Mouse (Mus musculus) neural tube, embryonic 12.5 days (tissue): ENCODE measurements around the gene Map3k20. TPM values are rescaled to one million over a fixed set of nuclear protein-coding genes. Genes with fewer than 3 reads are reported as not detected.

Experiments
- ATAC-seq: fragments of 200-750 bp; cut with Nextera tagmentation; 2 replicates; pipeline ENCODE4 v1.8.0; 2017; ENCODE audit warnings: low read depth, mild to moderate bottlenecking, moderate TSS enrichment, moderate library complexity; ENCODE audit not compliant: low FRiP score
- H3K27ac ChIP-seq: fragments of 300-500 bp; sonication (generic); 2 replicates; pipeline ENCODE4 v1.5.1; 2016
- H3K27me3 ChIP-seq: fragments of 300-500 bp; sonication (generic); replicated peaks from 2 replicates; pipeline ENCODE4 v1.6.1; 2016; ENCODE audit warnings: mild to moderate bottlenecking
- H3K36me3 ChIP-seq: fragments of 300-500 bp; sonication (generic); 2 replicates; pipeline ENCODE4 v1.6.1; 2016; ENCODE audit warnings: mild to moderate bottlenecking
- H3K4me1 ChIP-seq: fragments of 300-500 bp; sonication (generic); 2 replicates; pipeline ENCODE4 v1.6.1; 2016
- H3K4me2 ChIP-seq: fragments of 300-500 bp; sonication (generic); replicated peaks from 2 replicates; pipeline ENCODE4 v1.6.1; 2016; ENCODE audit warnings: mild to moderate bottlenecking
- H3K4me3 ChIP-seq: fragments of 300-500 bp; sonication (generic); 2 replicates; pipeline ENCODE4 v1.5.1; 2016
- H3K9ac ChIP-seq: fragments of 300-500 bp; sonication (generic); 2 replicates; pipeline ENCODE4 v1.6.1; 2016; ENCODE audit warnings: mild to moderate bottlenecking
- H3K9me3 ChIP-seq: fragments of 300-500 bp; sonication (generic); 2 replicates; pipeline ENCODE4 v1.6.1; 2016; ENCODE audit warnings: mild to moderate bottlenecking
- WGBS: fragments of 180-500 bp; shearing (Covaris S2); methylation state at CpG from one replicate; pipeline ENCODE4 v1.1.7; 2016; 5-methylcytosine and 5-hydroxymethylcytosine counted together
- polyA plus RNA-seq: library from polyadenylated mRNA; unstranded; fragments of >200 nt; fragmentation: Nextera tagmentation; extraction: Ambion mirVana; gene quantifications from 2 replicates; pipeline ENCODE4 v1.2.1, GENCODE M21; 2016

Map3k20 gene
- polyA plus RNA-seq, 1 experiment from 2014 or later = 6.8 TPM

GRCm38 (mm10) chr2:72479818-72480217 lies 194.4 kb downstream of the Map3k20 start:
- H3K9ac ChIP-seq = no peak overlapping the region

GRCm38 (mm10) chr2:72491650-72492049 lies 206.2 kb downstream of the Map3k20 start:
- Histone ChIP-seq H3K27ac (no peak overlapping the region), H3K36me3 (peaks cover 7% of the 10 kb centered on the region; the same call in 1 of the 2 replicates), H3K9me3 (no peaks in the 10 kb centered on the region), H3K27me3 (no peaks in the 10 kb centered on the region), H3K4me3 (no peak overlapping the region), H3K4me2 (no peak overlapping the region), H3K9ac (no peak overlapping the region), H3K4me1 (no peaks in the 10 kb centered on the region)
- ATAC-seq = no peak
- 50% methylated on average over 7 of the region's 7 CpGs for WGBS

More at GRCm38 (mm10) chr2:72479818-72480217, 194.4 kb downstream of the Map3k20 start:
- ATAC-seq = no peak
- Histone ChIP-seq H3K9me3 (no peaks in the 10 kb centered on the region), H3K4me3 (no peak overlapping the region), H3K4me2 (no peak overlapping the region), H3K27ac (no peak overlapping the region), H3K4me1 (peaks cover 28% of the 10 kb centered on the region), H3K36me3 (peaks cover 36% of the 10 kb centered on the region), H3K27me3 (no peaks in the 10 kb centered on the region)
- 88% methylated on average over 9 of the region's 9 CpGs for WGBS

Other genes starting within 250 kb of the Map3k20 start
- 102 and 109 TPM in 2 replicates for gene Cdca7, start 190.5 kb downstream of the Map3k20 start, polyA plus RNA-seq